Mouse (Mus musculus) liver, embryonic 13.5 days (tissue): ENCODE data around the gene Fbxl15. TPM values are rescaled to one million over a fixed set of nuclear protein-coding genes. Genes with fewer than 3 reads are reported as not detected.
A peak's percentile ranks its signal among the peaks of the same experiment; 100 is the strongest.

Source experiments
- ATAC-seq: fragments of 200-750 bp; cut with Nextera tagmentation; 2 replicates; pipeline ENCODE4 v1.8.0; 2017; ENCODE audit warnings: low read depth, mild to moderate bottlenecking, moderate number of reproducible peaks, moderate library complexity
- DNase-seq: peaks from one replicate; pipeline ENCODE4 v3.0.0; 2022
- H3K27ac ChIP-seq: fragments of 300-500 bp; sonication (generic); 2 replicates; pipeline ENCODE4 v1.5.1; 2015; ENCODE audit warnings: moderate library complexity, mild to moderate bottlenecking, inconsistent platforms
- H3K27me3 ChIP-seq: fragments of 300-500 bp; sonication (generic); 2 replicates; pipeline ENCODE4 v1.6.1; 2015; ENCODE audit warnings: mild to moderate bottlenecking, inconsistent platforms
- H3K36me3 ChIP-seq: fragments of 300-500 bp; sonication (generic); 2 replicates; pipeline ENCODE4 v1.6.1; 2015; ENCODE audit warnings: mild to moderate bottlenecking, inconsistent platforms
- H3K4me1 ChIP-seq: fragments of 300-500 bp; sonication (generic); replicated peaks from 2 replicates; pipeline ENCODE4 v1.6.1; 2015; ENCODE audit warnings: inconsistent platforms
- H3K4me2 ChIP-seq: fragments of 300-500 bp; sonication (generic); 2 replicates; pipeline ENCODE4 v1.6.1; 2015; ENCODE audit warnings: inconsistent platforms, mild to moderate bottlenecking, moderate library complexity
- H3K4me3 ChIP-seq: fragments of 300-500 bp; sonication (generic); replicated peaks from 2 replicates; pipeline ENCODE4 v1.5.1; 2015; ENCODE audit warnings: mild to moderate bottlenecking, inconsistent platforms
- H3K9ac ChIP-seq: fragments of 300-500 bp; sonication (generic); 2 replicates; pipeline ENCODE4 v1.6.1; 2015; ENCODE audit warnings: mild to moderate bottlenecking, inconsistent platforms
- H3K9me3 ChIP-seq: fragments of 300-500 bp; sonication (generic); replicated peaks from 2 replicates; pipeline ENCODE4 v1.6.1; 2016; ENCODE audit warnings: inconsistent platforms
- WGBS: fragments of 180-500 bp; shearing (Covaris S2); methylation state at CpG from one replicate; pipeline ENCODE4 v1.1.7; 2015; ENCODE audit not compliant: insufficient replicate concordance; 5-methylcytosine and 5-hydroxymethylcytosine counted together
- polyA plus RNA-seq: library from polyadenylated mRNA; unstranded; fragments of >200 nt; fragmentation: Nextera tagmentation; extraction: Ambion mirVana; gene quantifications from 2 replicates; pipeline ENCODE4 v1.2.1, GENCODE M21; 2015

The Fbxl15 gene
- polyA plus RNA-seq, 1 experiment from 2014 or later = 11.2 TPM

DNA sequence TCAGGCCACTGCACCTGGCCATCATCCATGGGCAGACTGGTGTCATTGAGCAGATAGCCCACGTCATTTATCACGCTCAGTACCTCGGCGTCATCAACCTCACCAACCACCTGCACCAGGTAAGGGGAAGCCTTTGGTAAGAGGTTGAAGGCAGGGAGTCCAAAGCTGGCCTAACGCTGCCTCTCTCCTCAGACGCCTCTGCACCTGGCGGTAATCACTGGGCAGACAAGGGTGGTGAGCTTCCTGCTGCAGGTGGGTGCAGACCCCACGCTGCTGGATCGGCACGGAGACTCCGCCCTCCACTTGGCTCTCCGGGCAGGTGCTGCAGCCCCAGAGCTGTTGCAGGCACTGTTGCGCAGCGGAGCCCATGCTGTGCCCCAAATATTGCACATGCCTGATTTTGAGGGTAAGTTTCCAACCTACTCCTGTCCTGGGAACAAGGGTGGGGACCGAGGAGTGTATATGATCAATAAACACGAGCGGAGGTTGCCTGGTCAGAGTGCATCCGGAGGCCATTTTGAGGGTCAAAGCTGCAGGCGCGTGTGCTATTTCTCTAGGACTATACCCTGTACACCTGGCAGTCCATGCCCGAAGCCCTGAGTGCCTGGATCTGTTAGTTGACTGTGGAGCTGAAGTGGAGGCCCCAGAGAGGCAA is 18.2 kb upstream of the Fbxl15 start:
- Histone ChIP-seq H3K9me3 (no peaks in the 10 kb centered on the region), H3K36me3 (peaks cover 41% of the 10 kb centered on the region), H3K4me2 (no peak overlapping the region), H3K27me3 (peaks cover 42% of the 10 kb centered on the region), H3K27ac (no peak overlapping the region), H3K4me1 (peaks cover 69% of the 10 kb centered on the region), H3K4me3 (no peak overlapping the region), H3K9ac (no peak overlapping the region)
- ATAC-seq = no peak
- peak; percentile 1 for DNase-seq
- WGBS = 79% methylated on average over 21 of the region's 21 CpGs

DNA sequence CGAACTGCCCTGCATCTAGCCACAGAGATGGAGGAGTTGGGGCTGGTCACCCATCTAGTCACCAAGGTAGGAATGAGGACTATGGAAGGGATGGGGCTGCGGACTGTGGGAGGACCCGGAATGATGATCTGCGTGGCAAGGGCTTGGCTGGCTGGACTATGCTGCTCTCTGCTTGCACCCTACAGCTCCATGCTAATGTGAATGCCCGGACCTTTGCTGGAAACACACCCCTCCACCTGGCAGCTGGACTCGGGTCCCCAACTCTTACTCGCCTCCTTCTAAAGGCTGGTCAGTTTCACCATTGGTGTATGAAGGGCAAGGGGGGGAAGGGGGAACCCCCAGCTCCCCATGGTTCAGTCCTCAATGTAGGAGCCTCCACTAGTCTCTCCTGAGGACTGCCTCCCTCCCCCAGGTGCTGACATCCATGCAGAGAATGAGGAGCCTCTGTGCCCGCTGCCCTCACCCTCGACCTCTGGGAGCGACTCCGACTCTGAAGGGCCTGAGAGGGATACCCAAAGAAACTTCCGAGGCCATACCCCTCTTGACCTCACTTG is 17.6 kb upstream of the Fbxl15 start:
- ATAC-seq (no peak), DNase-seq (peak; percentile 0)
- WGBS = 83% methylated on average over 12 of the region's 12 CpGs
- no peak overlapping the region for H3K4me2 ChIP-seq
- no peaks in the 10 kb centered on the region for H3K9me3 ChIP-seq
- peaks cover 41% of the 10 kb centered on the region for H3K36me3 ChIP-seq
- H3K27me3 ChIP-seq = peaks cover 48% of the 10 kb centered on the region
- H3K4me3 ChIP-seq = no peak overlapping the region
- peaks cover 70% of the 10 kb centered on the region for H3K4me1 ChIP-seq
- H3K9ac ChIP-seq = no peak overlapping the region
- no peak overlapping the region for H3K27ac ChIP-seq

DNA sequence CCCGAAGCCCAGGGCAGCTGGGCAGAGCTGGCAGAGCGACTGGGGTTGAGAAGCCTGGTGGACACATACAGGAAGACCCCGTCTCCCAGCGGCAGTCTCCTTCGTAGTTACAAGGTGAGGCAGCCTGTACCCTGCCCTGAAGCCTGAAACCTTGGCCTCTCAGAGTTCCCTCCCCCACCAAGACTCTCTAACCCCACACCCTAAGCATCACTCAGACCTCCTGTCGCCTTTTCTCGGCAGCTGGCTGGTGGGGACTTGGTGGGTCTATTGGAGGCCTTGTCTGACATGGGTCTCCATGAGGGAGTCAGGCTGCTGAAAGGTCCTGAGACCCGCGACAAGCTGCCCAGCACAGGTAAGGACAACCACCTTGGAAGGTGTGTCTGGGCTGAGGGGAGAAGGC is 16.6 kb upstream of the Fbxl15 start:
- peaks cover 41% of the 10 kb centered on the region for H3K36me3 ChIP-seq
- H3K4me3 ChIP-seq = no peak overlapping the region
- peaks cover 72% of the 10 kb centered on the region for H3K4me1 ChIP-seq
- no peak overlapping the region for H3K4me2 ChIP-seq
- no peak overlapping the region for H3K27ac ChIP-seq
- 92% methylated on average over 9 of the region's 9 CpGs for WGBS
- no peaks in the 10 kb centered on the region for H3K9me3 ChIP-seq
- peaks cover 58% of the 10 kb centered on the region for H3K27me3 ChIP-seq
- no peak overlapping the region for H3K9ac ChIP-seq
- DNase-seq (no peak), ATAC-seq (no peak)

- DNase-seq (no peak), ATAC-seq (no peak)
- H3K9ac ChIP-seq = peak overlapping the region; percentile 77; the same call in 1 of the 2 replicates
- peaks cover 37% of the 10 kb centered on the region for H3K36me3 ChIP-seq
- H3K27me3 ChIP-seq = peaks cover 65% of the 10 kb centered on the region
- H3K9me3 ChIP-seq = no peaks in the 10 kb centered on the region
- H3K27ac ChIP-seq = peak overlapping the region; percentile 98
- H3K4me2 ChIP-seq = peak overlapping the region; percentile 93
- whole genome bisulfite sequencing = 89% methylated on average over 21 of the region's 21 CpGs
- peak overlapping the region; percentile 56; the same call in 1 of the 2 replicates for H3K4me3 ChIP-seq
- H3K4me1 ChIP-seq = peaks cover 76% of the 10 kb centered on the region
These were observed 15.4 kb upstream of the Fbxl15 start for GRCm38 (mm10) chr19:46312566-46312965.

GRCm38 (mm10) chr19:46313116-46313515 is 14.9 kb upstream of the Fbxl15 start:
- Histone ChIP-seq H3K4me1 (peaks cover 82% of the 10 kb centered on the region), H3K36me3 (peaks cover 33% of the 10 kb centered on the region), H3K4me2 (peak overlapping the region; percentile 93), H3K9ac (peak overlapping the region; percentile 77), H3K9me3 (no peaks in the 10 kb centered on the region), H3K27me3 (peaks cover 65% of the 10 kb centered on the region), H3K4me3 (peak overlapping the region; percentile 56), H3K27ac (peak overlapping the region; percentile 98)
- ATAC-seq (no peak), DNase-seq (no peak)
- 87% methylated on average over 9 of the region's 9 CpGs for WGBS

GRCm38 (mm10) chr19:46313591-46313990 is 14.4 kb upstream of the Fbxl15 start:
- no peak for ATAC-seq
- no peaks in the 10 kb centered on the region for H3K9me3 ChIP-seq
- peaks cover 33% of the 10 kb centered on the region for H3K36me3 ChIP-seq
- peak overlapping the region; percentile 98 for H3K27ac ChIP-seq
- no peak for DNase-seq
- H3K4me2 ChIP-seq = peak overlapping the region; percentile 93
- H3K4me1 ChIP-seq = peaks cover 82% of the 10 kb centered on the region
- WGBS = 69% methylated on average over 6 of the region's 6 CpGs
- H3K9ac ChIP-seq = peak overlapping the region; percentile 77
- peak overlapping the region; percentile 56 for H3K4me3 ChIP-seq
- peaks cover 65% of the 10 kb centered on the region for H3K27me3 ChIP-seq

- peaks cover 82% of the 10 kb centered on the region for H3K4me1 ChIP-seq
- WGBS = 11% methylated on average over 18 of the region's 18 CpGs
These were observed 13.8 kb upstream of the Fbxl15 start for GRCm38 (mm10) chr19:46314151-46314601.

DNA sequence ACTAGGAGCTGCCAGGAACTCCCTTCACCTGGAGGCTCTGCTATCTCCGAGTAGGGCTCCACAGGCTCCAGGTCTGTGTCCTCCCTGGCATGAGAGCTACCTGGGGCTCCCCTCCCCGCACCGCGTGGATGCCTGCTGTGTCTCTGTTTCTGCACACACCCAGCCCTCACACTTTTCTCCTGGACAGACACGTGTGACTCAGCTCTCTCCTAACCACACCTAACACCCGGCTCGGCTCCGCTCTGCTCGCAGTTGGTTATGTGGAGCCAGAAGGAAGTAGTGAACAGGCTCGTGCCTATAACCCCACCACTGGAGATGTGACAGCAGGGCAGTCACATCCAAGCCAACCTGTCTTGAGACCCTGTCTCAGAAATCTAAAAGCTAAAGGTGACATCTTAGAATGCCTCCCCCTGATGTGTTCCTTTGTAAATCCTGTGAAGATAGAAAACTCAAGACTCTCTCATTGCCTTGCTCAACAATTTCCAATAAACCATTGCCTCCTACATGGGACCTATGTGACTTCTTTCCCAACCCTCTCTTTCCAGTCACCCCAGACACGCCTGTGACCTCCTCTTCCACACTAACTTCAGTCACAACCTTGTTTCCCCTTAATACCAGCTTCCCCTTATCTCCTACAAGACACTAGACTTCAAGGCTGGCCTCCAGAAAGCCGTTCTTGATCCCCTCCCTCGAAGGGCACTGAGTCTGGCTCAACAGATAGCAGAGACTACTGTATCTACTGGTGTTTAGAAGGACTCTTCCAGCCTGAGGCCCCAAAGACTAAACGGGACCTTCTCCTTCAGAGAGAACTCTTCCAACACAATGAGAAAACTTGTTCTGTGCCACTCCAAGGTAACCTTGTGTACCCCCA is 12.9 kb upstream of the Fbxl15 start:
- peaks cover 77% of the 10 kb centered on the region for H3K27me3 ChIP-seq
- H3K4me3 ChIP-seq = peak overlapping the region; percentile 56
- H3K9ac ChIP-seq = peak overlapping the region; percentile 77
- ATAC-seq = peak; percentile 89
- no peaks in the 10 kb centered on the region for H3K9me3 ChIP-seq
- peaks cover 77% of the 10 kb centered on the region for H3K4me1 ChIP-seq
- peaks cover 26% of the 10 kb centered on the region for H3K36me3 ChIP-seq
- DNase-seq = peak; percentile 80
- peak overlapping the region; percentile 98 for H3K27ac ChIP-seq
- 6% methylated on average over 14 of the region's 14 CpGs for WGBS
- H3K4me2 ChIP-seq = peak overlapping the region; percentile 93

More at GRCm38 (mm10) chr19:46314151-46314601, 13.8 kb upstream of the Fbxl15 start:
- Histone ChIP-seq H3K4me3 (peak overlapping the region; percentile 56), H3K9me3 (no peaks in the 10 kb centered on the region), H3K9ac (peak overlapping the region; percentile 77), H3K4me2 (peak overlapping the region; percentile 93), H3K27me3 (peaks cover 68% of the 10 kb centered on the region), H3K36me3 (peaks cover 33% of the 10 kb centered on the region), H3K27ac (peak overlapping the region; percentile 98)
- DNase-seq (peak; percentile 75), ATAC-seq (peak; percentile 59)

DNA sequence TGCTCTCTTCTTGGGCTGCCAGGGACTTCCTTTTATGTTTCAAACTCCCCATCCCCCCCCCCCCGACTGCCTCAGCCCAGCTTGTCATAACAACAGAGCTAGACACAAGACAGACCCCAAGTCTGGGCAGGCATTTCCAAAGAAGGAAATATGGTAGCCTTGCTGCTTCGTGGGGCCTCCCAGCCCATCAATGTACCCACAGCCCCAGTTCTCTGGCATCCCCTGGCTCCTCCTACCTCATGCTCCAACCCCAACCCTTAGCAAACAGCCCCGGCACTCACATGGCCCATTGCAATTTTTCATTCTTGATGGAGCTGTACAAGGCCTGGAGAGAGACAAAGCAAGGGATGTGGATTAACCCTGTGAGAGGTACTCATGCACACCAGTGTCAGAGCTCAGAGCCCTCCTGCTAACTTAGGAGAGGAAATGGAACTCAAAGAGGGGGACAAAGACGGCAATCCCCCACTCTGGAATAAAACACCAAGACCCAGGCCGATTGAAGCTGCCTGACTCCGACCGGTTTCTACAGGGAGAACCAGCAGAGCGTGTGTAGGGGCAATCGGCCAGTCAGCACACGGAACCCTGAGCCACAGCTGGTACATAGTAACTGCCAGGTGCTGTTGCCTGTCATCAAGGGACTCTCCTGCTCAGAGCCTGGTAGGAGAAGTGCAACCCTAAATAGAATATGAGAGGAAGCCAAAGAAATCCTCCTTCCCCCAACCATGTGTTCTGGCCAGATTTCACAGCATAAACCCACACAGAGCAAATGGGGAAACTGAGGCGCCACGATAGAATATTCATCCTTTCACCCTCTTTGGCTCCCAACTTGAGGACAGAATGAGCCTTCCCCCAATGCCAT is 12.0 kb upstream of the Fbxl15 start:
- ATAC-seq (peak; percentile 24), DNase-seq (peak; percentile 0)
- peaks cover 18% of the 10 kb centered on the region for H3K36me3 ChIP-seq
- H3K27ac ChIP-seq = peak overlapping the region; percentile 98
- 47% methylated on average over 12 of the region's 12 CpGs for WGBS
- peak overlapping the region; percentile 77 for H3K9ac ChIP-seq
- H3K9me3 ChIP-seq = no peaks in the 10 kb centered on the region
- H3K4me1 ChIP-seq = peaks cover 77% of the 10 kb centered on the region
- peak overlapping the region; percentile 56 for H3K4me3 ChIP-seq
- peaks cover 82% of the 10 kb centered on the region for H3K27me3 ChIP-seq
- peak overlapping the region; percentile 93 for H3K4me2 ChIP-seq

DNA sequence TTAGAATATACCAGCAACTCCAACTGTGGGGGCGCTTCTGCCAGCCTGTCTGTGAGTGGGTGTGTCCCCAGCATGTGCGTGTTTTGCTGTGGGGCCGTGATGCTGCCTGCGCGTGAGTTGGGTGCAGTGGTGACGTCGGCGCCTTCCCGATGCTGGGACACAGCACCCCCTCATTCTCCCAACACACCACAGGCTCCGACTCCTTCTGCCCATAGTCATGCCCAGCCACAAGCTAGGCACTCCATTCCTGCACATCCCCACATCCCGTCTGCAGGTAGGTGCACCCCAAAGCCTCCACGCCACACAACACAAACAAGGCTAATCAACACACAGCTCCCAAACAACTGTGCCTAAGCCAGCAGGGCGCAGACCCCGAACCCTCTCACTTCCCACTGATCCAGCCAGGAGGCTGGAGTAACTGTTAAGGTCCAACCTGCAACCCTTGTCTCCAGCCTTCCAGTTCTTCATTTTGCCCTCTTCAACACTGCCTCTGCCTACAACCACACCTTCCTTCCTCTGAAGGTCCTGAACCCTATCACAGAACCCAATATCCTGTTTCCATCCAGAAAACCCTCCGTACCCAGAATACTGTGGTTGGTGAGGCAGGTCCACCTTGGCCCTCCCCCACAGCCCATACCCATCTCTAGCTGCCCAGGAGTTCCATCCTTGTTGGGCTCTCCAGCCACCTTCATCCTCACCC is 11.0 kb upstream of the Fbxl15 start:
- H3K9ac ChIP-seq = peak overlapping the region; percentile 77
- no peaks in the 10 kb centered on the region for H3K9me3 ChIP-seq
- ATAC-seq (no peak), DNase-seq (peak; percentile 0)
- H3K36me3 ChIP-seq = peaks cover 7% of the 10 kb centered on the region
- peak overlapping the region; percentile 93 for H3K4me2 ChIP-seq
- peaks cover 92% of the 10 kb centered on the region for H3K27me3 ChIP-seq
- peak overlapping the region; percentile 55 for H3K4me3 ChIP-seq
- 36% methylated on average over 15 of the region's 15 CpGs for WGBS
- no peak overlapping the region for H3K27ac ChIP-seq
- peaks cover 75% of the 10 kb centered on the region for H3K4me1 ChIP-seq
